Mouse (Mus musculus) cerebellum, postnatal 4 days (tissue): ENCODE measurements around the gene Pum1.
"Not testable (repeated sequence)": the region's sequence is repeated elsewhere in the genome, so short reads cannot be mapped to it uniquely, and the experiment has no call there.

Source experiments
- DNase-seq, 2 experiments: peaks; one replicate each; pipeline ENCODE4 v3.0.0; 2022; ENCODE audit warnings: low spot score in 2 of 2, mixed read lengths in 1 of 2

Pum1 gene

DNA sequence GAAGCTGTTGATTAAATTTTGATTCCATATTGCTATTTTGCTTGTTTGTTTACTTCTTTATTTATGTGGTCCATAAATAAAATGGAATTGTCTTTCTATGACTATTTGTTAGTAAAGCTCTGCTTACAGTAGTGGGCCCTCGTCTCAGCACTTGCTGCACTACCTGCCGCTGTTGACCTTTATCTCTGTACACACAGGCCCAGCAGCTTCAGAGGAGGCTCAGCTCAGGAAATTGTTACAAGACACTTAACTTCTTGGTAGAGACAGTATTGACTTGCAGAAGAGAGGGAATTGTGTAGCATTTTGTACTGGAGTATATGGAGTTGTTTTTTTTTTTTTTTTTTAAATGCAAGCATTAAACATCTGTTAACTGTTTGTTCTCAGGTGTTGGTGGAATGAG is 5.4 kb downstream of the Pum1 start:
- no peak for DNase-seq

DNA sequence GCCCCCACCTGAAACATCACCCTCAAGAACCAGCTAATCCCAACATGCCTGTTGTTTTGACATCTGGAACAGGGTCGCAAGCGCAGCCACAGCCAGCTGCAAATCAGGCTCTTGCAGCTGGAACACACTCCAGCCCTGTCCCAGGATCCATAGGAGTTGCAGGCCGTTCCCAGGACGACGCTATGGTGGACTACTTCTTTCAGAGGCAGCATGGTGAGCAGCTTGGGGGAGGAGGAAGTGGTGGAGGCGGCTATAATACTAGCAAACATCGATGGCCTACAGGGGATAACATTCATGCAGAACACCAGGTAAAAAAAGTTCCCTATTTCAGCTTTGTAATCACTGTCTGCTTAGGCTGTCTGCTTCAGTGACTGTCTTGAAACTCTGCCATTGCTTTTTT is 5.9 kb downstream of the Pum1 start:
- DNase-seq = no peak

DNA sequence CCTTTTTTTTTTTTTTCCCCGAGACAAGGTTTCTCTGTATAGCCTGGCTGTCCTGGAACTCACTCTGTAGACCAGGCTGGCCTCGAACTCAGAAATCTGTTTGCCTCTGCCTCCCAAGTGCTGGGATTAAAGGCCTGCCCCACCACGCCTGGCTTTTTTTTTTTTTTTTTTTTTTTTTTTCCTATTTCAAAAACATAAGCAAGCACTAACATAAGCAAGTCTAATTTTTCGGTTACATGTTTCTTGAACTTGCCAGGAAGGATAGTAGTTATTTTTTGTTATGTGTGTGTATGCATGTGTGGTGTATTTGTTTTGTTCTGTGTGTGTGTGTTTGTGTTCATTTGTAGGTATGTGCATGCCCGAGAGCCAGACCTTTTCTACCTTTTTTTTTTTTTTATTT is 6.9 kb downstream of the Pum1 start:
- DNase-seq = not testable (repeated sequence)

DNA sequence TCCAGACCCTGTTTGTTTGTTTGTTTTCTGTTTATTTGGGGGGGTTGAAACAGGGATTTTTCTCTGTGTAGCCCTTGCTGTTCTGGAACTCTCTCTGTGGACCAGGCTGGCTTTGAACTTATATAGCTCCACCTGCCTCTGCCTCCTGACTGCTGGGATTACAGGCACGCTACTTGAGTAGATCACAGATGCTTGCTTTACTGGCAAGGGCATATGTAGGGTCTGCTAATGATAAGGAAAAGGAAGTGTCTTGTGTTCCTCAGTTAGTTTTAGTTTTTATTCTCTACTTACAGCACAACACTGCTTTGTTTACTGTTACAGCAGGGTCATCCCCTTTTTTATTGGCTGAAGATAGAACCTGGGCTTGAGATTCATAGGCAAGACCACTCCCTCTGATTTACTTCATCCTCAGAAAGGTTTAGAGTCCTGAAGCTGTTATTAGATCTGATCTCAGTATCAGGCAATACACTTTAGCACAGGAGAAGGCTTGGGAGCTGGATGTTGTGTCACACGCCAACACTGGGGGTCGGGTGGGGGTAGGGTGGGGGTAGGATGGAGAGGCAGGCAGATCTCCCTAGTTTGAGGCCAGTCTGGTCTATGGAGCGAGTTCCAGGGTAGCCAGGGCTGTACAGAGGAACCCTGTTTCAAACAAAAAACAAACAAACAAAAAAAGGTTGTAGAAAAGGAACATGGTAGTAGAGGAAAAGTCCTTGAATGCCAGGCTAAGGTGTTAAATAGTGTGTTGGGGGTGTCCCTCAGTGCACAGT is 8.1 kb downstream of the Pum1 start:
- no peak for DNase-seq

DNA sequence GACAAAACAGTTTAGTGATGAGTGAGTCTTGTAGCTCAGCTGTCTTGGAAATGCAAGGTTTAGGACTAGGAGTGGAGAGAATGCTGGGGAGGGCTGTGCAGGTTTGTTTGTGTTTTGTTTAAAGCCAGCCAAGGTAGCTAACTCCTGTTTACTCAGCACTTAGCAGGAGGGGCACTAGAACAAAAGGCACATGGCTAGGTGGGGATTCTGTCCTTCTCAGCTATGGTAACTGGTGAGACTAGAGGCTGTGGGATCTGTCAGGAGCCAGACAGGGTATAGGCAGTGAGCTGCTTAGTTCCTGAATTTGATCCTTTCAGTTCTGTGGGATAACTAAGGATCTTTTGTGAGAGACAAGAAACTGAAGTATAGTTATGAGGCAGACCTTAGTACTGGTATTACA is 9.0 kb downstream of the Pum1 start:
- no peak for DNase-seq

DNA sequence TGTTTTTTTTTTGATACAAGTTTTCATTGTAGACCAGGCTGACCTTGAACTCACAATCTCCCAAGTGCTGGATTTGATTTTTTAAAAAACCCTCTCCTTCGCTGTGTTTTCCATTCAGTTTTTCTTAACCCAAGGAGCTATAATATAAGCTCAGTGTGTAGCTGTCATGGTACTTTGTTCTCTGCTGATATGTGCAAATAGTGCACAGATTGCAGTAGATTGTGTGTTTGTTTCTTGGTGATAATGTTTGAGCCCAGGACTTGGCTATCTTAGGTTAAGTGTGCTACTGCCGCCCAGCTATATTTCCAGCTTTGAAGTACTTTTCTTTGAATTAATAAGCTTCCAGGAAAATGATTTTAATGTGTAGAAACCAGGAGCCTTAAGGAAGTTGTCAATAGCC is 13.6 kb downstream of the Pum1 start:
- no peak for DNase-seq

DNA sequence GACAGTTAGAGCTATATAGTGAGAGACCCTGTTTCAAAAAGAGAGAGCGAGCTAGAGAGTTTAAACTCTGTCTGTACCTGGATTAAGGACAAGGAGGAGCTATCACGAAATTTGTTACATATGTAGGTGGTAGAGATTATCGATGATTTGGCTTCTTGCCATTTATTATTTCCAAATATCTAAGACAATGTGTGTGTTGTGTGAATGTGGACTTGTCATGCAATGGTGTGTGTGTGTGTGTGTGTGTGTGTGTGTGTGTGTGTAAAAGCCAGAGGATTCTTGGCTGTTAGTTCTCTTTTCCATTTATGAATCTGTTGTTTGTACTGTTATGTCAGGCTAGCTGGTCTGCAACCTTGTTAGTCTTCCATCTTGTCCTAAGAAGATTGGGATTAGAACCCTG is 15.0 kb downstream of the Pum1 start:
- no peak for DNase-seq

DNA sequence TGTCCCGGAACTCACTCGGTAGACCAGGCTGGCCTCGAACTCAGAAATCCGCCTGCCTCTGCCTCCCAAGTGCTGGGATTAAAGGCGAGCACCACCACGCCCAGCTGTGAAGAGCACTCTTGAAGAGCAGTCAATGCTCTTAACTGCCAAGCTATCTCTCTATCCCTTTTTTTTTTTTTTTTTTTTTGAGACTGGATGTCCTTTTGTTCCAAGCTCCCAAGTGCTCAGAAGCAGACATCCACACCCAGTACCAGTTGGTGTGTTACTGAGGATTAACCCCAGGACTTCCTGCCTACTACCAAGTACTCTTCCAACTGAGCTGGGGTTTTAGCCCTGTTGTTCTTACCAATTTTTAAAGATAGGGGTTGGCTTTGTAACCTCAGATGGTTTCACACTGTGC is 17.6 kb downstream of the Pum1 start:
- DNase-seq = no peak

DNA sequence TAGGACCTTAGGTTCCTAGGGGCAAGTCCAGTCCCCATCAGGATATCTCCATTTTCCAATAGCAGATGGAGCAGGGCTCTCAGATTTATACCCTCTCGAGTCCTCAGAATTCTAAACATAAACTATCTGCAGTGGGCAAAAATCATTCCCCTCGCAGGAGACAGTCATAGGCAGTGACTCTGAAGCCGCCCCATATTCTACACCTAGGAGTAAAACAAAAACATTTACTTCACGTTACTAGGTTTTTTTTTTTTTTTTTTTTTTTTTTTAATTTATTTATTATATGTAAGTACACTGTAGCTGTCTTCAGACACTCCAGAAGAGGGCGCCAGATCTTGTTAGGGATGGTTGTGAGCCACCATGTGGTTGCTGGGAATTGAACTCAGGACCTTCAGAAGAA is 19.9 kb downstream of the Pum1 start:
- DNase-seq = not testable (repeated sequence)

DNA sequence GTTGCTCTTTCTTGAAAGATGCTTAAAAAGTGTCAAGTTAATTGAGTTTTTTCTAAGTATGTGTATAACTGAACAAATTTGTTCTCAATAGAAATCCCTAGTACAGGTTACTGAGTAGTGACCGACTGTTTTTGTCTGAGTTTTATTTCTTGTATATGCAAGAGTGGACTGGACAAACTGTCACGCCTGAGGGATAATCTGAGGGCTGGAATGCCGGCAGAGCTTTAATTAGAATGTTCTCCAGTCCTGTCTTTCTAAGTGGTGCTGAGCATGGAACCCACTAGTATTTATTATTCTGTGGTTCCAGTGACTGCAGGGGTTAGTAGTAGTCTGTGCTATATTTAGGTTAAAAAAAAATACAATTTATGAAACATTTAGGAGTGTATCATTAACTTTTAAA is 30.8 kb downstream of the Pum1 start:
- DNase-seq = no peak

DNA sequence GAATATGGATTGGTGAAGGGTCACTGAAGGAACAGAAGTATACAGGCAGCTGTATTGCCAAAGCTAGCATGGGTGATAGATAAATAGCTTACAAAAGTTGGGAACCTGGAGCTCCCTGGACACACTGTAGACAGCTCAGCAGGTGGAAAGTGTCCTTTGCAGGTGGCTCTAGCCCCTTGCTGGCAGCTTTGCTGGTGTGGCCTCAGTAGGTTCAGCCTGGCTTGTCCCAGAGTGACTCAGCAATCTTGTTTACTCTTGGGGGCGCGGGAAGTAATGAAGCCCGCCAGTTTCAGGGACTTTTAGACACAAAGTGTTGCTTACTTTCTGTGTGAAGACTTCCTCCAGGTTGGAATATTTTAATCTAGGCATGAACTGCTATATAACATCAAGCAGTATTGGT is 31.9 kb downstream of the Pum1 start:
- no peak for DNase-seq

DNA sequence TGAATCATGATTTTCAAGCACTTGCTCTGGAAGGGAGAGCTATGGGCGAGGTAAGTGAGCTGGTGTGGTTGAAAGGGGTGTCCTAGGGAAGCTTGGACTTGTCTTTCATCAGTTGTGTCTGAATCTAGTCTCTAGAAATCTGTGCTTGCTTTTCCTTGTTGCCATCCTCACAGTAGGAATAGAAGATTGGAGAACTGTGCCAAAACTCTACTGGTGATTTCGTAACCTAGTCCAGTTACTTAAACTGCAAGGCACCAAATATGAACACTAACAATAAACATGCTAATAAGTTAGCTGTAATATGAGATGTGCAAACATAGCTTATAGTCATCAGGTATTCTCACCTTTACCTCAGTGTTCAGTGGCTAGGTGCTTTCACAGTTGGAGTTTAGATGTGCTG is 37.9 kb downstream of the Pum1 start:
- no peak for DNase-seq

DNA sequence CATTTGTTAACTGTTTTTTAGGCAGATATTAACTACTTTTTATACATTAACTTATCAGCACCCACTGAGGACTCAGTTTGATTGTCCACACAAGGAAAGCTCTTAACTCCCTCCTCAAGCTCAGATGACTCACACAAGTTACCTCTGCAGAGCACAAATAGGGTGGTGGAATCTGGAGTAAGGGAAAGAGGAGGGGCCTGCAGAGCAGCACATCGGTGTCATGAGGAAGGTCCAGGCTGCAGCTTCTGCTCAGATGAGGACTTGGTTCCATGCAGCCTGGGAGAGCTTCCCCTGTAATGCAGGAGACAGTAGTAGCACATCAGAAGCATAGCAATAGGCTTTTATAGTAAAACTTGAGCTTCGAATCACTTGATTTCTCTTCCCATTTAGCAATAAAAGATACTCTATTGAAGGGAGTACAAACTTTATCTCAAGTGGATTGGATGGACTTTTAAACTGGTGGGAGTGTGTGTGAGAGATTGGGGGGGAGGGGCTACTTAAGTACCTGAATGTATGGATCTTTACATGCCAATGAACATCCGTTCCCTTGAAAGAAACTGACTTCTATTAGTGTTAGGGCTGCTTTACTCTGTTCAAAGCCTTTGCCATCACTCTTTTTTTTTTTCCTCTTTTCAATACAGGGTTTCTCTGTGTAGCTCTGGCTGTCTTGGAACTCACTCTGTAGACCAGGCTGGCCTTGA is 39.9 kb downstream of the Pum1 start:
- DNase-seq = no peak

DNA sequence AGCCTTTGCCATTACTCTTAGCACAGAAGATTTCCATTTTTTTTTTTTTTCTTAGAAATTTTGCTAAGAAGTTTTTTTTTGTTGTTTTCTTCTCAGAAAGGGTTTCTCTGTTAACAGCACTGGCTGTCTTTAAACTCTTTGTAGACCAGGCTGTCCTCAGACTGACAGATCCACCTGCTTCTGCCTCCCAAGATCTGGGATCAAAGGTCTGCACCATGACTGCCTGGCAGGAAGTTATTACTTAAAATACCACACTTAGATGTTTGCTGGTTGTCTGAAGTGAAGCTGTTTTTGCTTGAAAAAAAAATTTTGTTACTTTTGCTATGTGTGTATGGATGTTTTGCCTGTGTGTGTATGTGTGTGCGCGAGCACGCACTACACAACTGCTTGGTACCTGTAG is 40.5 kb downstream of the Pum1 start:
- DNase-seq = no peak

DNA sequence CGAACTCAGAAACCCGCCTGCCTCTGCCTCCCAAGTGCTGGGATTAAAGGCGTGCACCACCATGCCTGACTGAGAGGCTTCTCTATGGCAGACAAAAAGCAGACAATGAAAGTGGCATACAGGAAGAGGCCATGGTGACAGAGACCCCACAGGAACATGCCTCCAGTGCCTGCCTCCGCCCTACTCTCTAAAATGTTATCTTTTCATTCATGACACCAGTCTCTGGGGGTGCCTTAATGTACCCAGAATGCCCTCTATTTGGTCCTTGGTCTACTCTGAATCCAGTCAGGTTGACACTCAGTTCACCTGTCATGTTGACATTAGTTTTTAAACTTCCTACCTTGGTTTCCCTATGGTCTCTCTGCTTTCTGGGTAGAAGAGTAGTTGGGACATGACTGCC is 41.5 kb downstream of the Pum1 start:
- DNase-seq = no peak

DNA sequence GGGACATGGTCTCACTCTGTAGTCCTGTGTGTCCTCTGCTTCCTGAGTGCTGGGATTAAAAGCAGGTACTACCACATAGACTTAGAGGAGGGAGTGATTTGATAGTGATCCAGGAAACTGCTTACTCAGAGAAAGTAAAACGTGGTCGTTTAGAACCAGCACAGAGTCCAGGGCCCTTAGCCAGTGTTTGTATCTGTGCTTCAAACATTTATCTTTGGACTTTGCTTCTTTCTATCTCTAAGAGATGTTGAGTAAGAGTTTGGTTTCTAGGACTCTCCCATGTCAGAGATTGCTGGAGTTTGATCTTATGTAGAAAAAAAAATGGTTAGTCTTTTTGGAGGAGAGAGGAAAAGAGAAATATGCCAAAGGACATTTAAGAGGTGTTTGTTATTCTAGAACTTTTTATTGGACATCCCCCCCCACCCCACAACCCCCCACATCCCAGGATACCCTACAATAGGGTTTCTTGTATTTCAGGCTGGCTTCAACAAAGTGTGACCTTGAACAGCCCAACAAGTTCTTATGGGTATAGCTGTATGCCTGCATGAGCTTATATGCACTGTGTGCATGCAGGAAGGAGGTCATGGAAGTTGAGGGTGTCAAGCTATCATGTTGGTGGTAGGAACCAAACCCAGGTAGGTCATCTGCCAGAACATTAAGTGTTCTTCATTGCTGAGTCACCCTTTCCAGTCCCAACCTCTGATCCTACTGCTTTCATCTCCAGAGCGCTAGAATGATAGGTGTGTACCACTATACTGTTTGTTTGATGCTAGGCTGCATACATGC is 43.3 kb downstream of the Pum1 start:
- DNase-seq = no peak

DNA sequence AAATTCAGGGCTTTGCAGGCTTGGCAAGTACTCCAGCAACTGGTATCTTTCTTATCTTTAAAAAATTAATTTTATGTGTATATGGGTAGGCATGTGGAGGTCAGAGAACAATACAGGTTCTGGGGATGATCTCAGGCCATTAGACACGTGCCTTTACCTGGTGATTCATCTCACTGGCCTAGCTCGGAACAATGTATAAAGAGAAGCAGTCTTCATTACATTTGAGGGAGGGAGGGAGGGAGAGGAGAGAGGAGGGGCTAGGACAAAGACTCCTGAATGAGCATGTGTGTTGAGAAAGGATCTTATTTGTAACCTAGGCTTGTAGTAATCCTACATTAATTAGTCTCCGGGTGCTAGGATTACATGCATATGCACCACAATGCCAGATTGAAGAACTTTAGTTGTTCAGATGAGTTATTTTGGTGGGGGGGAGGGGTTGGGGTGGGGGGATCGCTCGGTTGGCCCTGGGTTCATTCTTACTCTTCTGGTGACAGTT is 48.3 kb downstream of the Pum1 start:
- no peak for DNase-seq

DNA sequence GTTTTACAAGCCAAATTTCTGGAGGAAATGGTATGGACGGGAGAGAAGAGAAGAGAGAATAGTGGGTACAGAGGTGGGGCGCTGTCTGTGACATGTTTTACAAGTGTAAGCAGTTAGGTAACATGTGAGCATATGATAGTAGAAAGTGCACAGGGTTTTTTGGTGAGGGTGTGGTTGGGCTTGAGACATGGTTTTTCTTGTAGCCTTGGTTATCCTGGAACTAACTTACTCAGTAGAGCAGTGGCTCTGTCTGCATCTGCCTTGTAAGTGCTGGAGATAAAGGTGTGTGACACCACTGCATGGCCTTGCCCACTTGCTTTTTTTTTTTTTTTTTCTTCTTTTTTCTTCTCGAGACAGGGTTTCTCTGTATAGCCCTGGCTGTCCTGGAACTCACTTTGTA is 49.2 kb downstream of the Pum1 start:
- DNase-seq = no peak

DNA sequence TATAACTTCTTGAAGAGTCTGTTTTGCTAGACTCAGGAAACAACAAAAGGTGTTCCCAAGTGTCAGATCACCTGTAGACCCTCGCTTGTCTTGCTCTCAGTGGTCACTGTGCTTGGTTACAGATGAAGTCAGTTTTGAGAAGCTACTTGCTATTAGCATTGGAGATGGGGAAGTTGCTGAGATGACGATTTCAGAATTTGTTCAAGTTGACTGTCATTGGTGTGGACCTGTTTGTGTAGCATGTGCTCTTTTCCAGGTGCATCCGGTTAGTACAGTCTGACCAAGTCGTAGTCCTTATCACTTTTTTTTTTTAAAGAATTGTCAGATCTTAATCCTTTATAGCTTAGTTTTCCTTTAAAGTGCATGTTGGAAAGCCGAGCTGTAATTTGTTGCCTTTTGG is 50.3 kb downstream of the Pum1 start:
- DNase-seq = no peak

DNA sequence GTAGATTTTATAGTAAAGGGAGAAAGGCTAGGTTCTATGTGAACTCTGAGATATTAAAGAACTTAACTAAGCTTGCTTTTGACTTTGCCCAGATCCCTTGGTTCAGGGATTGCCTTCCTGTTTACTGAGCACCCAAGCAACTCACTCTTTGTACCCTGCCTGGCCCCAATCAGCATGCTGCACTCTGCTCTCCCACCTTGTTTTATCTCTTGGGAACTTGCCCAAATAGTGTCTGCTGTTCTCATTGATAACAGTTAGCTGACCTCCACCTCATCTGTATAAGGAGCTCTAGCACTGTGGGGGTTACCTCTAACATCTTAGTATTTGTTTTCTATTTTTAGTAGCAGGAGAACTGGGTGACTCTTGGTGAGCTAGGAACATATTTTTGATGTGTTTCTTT is 52.0 kb downstream of the Pum1 start:
- no peak for DNase-seq

DNA sequence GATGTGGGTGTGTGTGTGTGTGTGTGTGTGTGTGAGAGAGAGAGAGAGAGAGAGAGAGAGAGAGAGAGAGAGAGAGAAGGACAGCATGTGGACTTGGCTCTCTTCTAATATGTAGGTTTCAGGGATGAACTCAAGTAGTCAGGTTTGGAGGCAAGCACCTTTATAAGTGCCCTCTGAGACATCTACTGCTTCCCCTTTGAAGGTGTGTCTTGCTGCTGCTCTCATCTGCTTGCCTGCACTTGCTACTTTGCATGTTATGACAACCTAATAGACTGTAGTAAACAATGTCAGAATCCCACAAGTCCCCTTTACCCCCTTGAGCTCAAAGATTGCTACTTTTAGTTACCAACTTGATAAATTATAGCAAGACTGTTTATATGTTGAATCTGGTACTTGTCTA is 52.5 kb downstream of the Pum1 start:
- DNase-seq = no peak

DNA sequence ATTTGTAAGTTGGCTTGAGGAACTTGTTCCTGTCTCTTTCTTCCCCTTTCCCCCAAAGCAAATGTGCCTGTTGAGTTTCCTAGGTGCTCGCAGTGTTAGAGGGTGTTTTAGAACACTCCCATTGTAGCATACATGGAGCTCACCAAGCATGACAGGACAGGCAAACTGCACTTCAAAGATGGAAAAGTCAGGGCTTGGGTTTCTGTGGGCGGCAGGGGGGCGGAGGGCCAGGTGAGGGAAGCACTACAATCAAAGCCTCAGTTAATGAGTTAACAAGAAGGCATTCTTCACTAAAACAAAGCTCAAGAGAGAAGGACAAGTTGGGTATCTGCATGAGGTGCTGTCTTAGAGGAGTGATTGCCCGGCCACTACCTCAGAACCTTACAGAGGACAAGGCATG is 56.2 kb downstream of the Pum1 start:
- DNase-seq = no peak

DNA sequence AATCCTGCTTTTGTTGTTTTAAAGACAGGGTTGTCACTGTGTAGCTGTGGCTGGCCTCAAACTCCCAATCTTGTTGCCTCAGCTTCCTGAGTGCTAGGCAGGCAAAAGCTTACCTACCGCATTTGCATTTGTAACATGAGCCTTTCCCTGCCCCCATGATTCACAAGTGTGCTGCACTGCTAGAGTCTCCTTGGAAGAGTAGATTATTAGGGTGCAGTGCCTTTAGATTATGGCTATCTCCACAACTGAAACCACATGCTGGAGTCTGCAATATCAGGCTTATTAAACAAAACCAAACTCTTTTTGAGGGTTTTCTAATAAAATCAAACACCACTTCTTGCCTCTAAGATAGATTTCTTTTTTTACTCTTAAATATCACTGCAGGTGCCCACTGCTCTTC is 59.5 kb downstream of the Pum1 start:
- DNase-seq = no peak
